Mouse (Mus musculus) heart, embryonic 12.5 days (tissue): Measurements from ENCODE around the gene Asap3. TPM values are rescaled to one million over a fixed set of nuclear protein-coding genes. Genes with fewer than 3 reads are reported as not detected.

Source experiments
- ATAC-seq: fragments of 200-750 bp; cut with Nextera tagmentation; 2 replicates; pipeline ENCODE4 v1.8.0; 2017; ENCODE audit warnings: moderate TSS enrichment, moderate library complexity; ENCODE audit not compliant: insufficient number of reproducible peaks, low FRiP score
- H3K27ac ChIP-seq: fragments of 300-500 bp; sonication (generic); 2 replicates; pipeline ENCODE4 v1.5.1; 2016; ENCODE audit warnings: mild to moderate bottlenecking, moderate library complexity; ENCODE audit not compliant: poor library complexity, severe bottlenecking
- H3K27me3 ChIP-seq: fragments of 300-500 bp; sonication (generic); replicated peaks from 2 replicates; pipeline ENCODE4 v1.6.1; 2016; ENCODE audit warnings: mild to moderate bottlenecking, moderate library complexity
- H3K36me3 ChIP-seq: fragments of 300-500 bp; sonication (generic); 2 replicates; pipeline ENCODE4 v1.6.1; 2016; ENCODE audit warnings: mild to moderate bottlenecking, moderate library complexity
- H3K4me1 ChIP-seq: fragments of 300-500 bp; sonication (generic); replicated peaks from 2 replicates; pipeline ENCODE4 v1.6.1; 2016; ENCODE audit warnings: mild to moderate bottlenecking
- H3K4me2 ChIP-seq: fragments of 300-500 bp; sonication (generic); 2 replicates; pipeline ENCODE4 v1.6.1; 2016; ENCODE audit warnings: mild to moderate bottlenecking, moderate library complexity
- H3K4me3 ChIP-seq: fragments of 300-500 bp; sonication (generic); 2 replicates; pipeline ENCODE4 v1.5.1; 2016; ENCODE audit warnings: mild to moderate bottlenecking
- H3K9ac ChIP-seq: fragments of 300-500 bp; sonication (generic); 2 replicates; pipeline ENCODE4 v1.6.1; 2016; ENCODE audit warnings: mild to moderate bottlenecking, moderate library complexity
- H3K9me3 ChIP-seq: fragments of 300-500 bp; sonication (generic); replicated peaks from 2 replicates; pipeline ENCODE4 v1.6.1; 2016; ENCODE audit warnings: mild to moderate bottlenecking, moderate library complexity
- WGBS: fragments of 180-500 bp; shearing (Covaris S2); methylation state at CpG from one replicate; pipeline ENCODE4 v1.1.7; 2016; 5-methylcytosine and 5-hydroxymethylcytosine counted together
- polyA plus RNA-seq: library from polyadenylated mRNA; unstranded; fragments of >200 nt; fragmentation: Nextera tagmentation; extraction: Ambion mirVana; gene quantifications from 2 replicates; pipeline ENCODE4 v1.2.1, GENCODE M21; 2016

The Asap3 gene
- polyA plus RNA-seq, 1 experiment from 2014 or later = 2.9 TPM

DNA sequence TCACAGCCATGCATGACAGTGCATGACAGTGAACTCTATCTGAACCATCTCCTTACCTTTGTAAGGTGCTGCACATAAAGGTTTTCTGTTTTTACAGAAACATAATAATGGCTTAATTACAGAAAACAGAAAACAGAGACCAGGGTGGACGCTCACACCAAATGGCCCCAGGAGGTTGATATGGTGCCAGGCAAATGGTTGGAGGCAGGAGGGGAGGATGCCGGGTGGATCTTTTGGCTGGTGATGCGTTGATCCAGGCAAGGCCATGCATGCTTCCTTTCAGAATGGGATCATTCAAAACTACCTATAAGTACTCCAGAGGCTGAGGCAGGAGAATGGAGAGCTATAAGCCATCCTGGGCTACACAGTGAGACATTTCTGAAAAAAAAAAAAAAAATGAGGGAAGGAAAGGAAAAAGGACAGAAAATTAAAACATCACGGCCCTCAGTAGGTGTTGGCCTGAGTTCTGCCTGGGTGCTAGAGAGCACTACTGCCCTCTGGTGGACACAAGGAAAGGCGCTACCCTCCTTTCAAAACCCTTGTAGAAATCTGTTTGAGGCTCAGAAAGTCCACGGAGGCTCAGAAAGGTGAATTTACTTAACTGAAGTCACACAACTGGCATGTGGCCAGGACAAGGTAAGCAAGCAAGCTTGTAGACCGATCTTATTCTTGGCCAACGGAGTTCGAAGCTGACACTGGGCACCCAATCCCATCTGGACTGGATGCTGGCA lies 6.4 kb upstream of the Asap3 start:
- 26% methylated on average over 9 of the region's 9 CpGs for WGBS
- ATAC-seq = no peak

DNA sequence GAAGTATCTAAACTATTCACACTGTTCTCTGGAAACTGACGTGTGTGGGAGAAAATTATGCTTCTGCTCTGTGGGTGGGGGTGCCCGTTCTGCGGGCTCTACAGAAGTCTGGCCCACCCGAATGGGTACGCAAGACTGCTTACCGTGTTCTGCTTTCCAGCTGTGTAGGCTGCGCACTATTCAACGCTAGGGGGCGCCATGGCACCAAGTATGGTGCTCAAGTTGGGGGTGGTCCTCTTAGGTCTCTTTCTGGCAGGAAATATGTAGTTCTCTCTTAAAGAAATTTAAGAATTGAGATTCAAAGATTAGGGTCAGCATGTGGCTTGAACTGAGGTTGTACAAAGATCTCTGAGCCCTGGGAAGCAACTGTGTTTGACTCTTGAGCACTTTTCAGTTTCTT lies 3.7 kb upstream of the Asap3 start:
- no peak overlapping the region for H3K9ac ChIP-seq
- H3K27ac ChIP-seq = no peak overlapping the region
- WGBS = 5% methylated on average over 9 of the region's 9 CpGs
- no peak for ATAC-seq
- H3K9me3 ChIP-seq = no peaks in the 10 kb centered on the region
- H3K36me3 ChIP-seq = no peaks in the 10 kb centered on the region
- no peak overlapping the region for H3K4me2 ChIP-seq
- H3K4me3 ChIP-seq = no peak overlapping the region
- peaks cover 12% of the 10 kb centered on the region for H3K4me1 ChIP-seq
- H3K27me3 ChIP-seq = peaks cover 23% of the 10 kb centered on the region; the same call in 1 of the 2 replicates

More for the DNA sequence above, 6.4 kb upstream of the Asap3 start:
- Histone ChIP-seq H3K36me3 (no peaks in the 10 kb centered on the region), H3K9ac (no peak overlapping the region), H3K27ac (no peak overlapping the region), H3K4me2 (no peak overlapping the region), H3K27me3 (peaks cover 23% of the 10 kb centered on the region; the same call in 1 of the 2 replicates), H3K9me3 (no peaks in the 10 kb centered on the region), H3K4me3 (no peak overlapping the region), H3K4me1 (peaks cover 10% of the 10 kb centered on the region)

DNA sequence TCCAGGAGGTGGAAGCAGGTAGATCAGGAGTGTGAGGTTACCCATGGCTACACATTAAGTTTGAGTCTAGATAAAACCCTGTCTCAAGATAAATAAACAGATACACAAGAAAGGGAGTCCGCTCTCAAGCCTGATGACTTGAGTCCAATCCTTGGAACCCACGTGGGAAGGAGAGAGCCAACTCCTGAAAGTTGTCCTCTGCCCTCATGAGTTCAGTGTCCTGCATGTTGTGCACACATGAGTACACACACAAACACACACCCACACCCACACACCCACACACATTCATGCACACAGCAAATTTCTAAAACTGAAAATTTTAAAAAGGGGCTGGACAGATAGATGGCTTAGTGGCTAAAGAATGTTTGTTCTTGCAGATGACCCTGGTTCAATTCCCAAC lies 1.4 kb upstream of the Asap3 start:
- H3K4me1 ChIP-seq = peaks cover 19% of the 10 kb centered on the region
- no peak for ATAC-seq
- 73% methylated on average over 2 of the region's 2 CpGs for WGBS

DNA sequence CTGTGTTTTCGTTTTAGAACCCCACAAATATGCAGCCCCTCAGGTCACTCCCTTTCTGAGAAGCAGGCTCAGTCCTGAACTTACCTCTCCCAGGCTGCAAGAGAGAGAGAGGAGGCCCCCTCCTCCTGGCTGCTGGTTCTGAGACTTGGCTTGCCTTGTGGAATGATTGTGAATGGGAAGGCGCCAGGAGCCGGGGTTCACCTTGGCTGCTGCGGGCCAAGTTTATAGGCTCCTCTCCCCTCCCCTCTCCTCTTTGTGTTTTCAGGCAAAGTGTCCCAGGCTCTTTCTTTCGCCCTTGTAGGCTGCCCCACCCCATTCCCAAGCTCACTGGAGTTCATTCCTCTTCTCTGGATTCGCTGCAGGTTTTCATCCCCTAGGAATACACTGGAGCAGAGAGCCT lies 778 bp downstream of the Asap3 start:
- Histone ChIP-seq H3K4me2 (peak overlapping the region; percentile 97), H3K4me3 (peak overlapping the region; percentile 67), H3K27me3 (peaks cover 20% of the 10 kb centered on the region; the same call in 1 of the 2 replicates), H3K4me1 (peaks cover 19% of the 10 kb centered on the region), H3K27ac (no peak overlapping the region), H3K9ac (peak overlapping the region; percentile 79), H3K36me3 (no peaks in the 10 kb centered on the region), H3K9me3 (no peaks in the 10 kb centered on the region)
- no peak for ATAC-seq
- WGBS = 11% methylated on average over 6 of the region's 6 CpGs

More for the DNA sequence above, 1.4 kb upstream of the Asap3 start:
- H3K27ac ChIP-seq = no peak overlapping the region
- H3K27me3 ChIP-seq = peaks cover 31% of the 10 kb centered on the region; the same call in 1 of the 2 replicates
- H3K36me3 ChIP-seq = no peaks in the 10 kb centered on the region
- no peak overlapping the region for H3K4me2 ChIP-seq
- H3K9me3 ChIP-seq = no peaks in the 10 kb centered on the region
- H3K4me3 ChIP-seq = no peak overlapping the region
- H3K9ac ChIP-seq = no peak overlapping the region

DNA sequence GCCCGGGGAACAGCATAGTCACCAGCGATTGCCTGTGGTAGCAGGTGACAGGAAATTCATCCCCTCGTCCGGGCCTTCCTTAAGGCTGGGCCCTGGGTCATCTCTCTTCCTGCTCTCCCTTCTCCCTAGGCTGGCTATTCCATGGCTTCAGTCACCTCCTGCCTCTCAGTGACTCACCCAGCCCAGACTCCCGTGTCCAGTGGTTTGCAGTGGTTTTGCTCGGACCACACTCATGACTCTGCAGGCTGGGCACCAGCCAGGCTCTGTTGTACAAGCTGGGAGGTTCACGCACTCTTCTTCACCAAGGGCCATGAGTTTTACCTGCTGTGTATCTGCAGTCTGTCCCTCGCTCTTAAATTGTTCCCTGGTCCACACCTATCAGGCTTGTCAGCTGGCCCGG lies 4.8 kb downstream of the Asap3 start:
- WGBS = 70% methylated on average over 9 of the region's 9 CpGs
- no peak overlapping the region for H3K4me2 ChIP-seq
- H3K36me3 ChIP-seq = no peaks in the 10 kb centered on the region
- no peak for ATAC-seq
- no peak overlapping the region for H3K9ac ChIP-seq
- no peaks in the 10 kb centered on the region for H3K9me3 ChIP-seq
- H3K27me3 ChIP-seq = 0 out of 2 replicates have a peak, but pooled peaks cover 8% of the 10 kb centered on the region
- H3K4me3 ChIP-seq = no peak overlapping the region
- no peak overlapping the region for H3K27ac ChIP-seq
- peaks cover 26% of the 10 kb centered on the region for H3K4me1 ChIP-seq

DNA sequence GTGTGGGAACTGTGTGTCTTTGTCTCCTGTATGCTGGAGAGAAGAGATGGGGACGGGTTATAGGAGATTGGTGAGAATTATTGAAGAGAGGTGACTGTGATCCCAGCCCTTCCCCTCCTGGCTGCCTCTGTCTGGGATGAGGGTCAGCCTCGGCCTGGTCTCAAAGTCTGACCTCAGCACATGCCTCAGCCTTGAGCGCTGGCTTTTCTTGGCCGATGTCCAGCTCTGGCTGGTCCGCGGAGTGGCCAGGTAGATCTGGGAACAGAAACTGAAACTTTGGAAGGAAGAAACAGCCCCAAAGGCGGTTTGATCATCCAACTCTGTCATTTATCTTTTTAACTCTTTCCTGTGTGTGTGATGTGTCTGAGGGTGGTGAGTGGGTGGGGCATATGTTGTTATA lies 7.5 kb downstream of the Asap3 start:
- H3K4me2 ChIP-seq = no peak overlapping the region
- WGBS = 55% methylated on average over 7 of the region's 7 CpGs

DNA sequence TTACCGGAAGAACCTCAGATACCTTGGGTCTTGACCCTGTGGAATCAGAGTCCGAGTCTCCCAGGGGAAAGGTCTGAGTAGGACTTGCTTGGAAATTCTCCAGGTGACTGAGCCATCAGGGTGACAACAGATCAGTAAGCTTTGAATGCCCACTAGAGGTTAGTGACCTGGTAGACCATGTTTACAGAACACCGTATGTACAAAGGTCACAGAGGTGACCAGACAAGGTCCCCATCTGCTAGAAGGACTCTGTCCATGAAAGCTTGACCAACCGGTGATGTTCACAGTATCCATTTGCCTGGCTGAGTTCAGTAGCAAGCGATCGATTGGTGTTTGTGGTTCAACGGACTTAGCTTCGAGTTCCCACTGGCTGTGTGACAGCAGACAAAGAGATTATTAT lies 8.7 kb downstream of the Asap3 start:
- H3K27me3 ChIP-seq = peaks cover 7% of the 10 kb centered on the region
- no peak for ATAC-seq
- H3K36me3 ChIP-seq = no peaks in the 10 kb centered on the region
- no peak overlapping the region for H3K9ac ChIP-seq
- no peaks in the 10 kb centered on the region for H3K9me3 ChIP-seq
- H3K27ac ChIP-seq = no peak overlapping the region
- no peak overlapping the region for H3K4me3 ChIP-seq
- WGBS = 87% methylated on average over 8 of the region's 8 CpGs
- no peak overlapping the region for H3K4me2 ChIP-seq
- peaks cover 30% of the 10 kb centered on the region for H3K4me1 ChIP-seq

More for the DNA sequence above, 7.5 kb downstream of the Asap3 start:
- Histone ChIP-seq H3K27me3 (peaks cover under 1% of the 10 kb centered on the region; the same call in 1 of the 2 replicates), H3K4me3 (no peak overlapping the region), H3K4me1 (peaks cover 24% of the 10 kb centered on the region), H3K27ac (no peak overlapping the region), H3K9me3 (no peaks in the 10 kb centered on the region), H3K9ac (no peak overlapping the region), H3K36me3 (no peaks in the 10 kb centered on the region)
- no peak for ATAC-seq

DNA sequence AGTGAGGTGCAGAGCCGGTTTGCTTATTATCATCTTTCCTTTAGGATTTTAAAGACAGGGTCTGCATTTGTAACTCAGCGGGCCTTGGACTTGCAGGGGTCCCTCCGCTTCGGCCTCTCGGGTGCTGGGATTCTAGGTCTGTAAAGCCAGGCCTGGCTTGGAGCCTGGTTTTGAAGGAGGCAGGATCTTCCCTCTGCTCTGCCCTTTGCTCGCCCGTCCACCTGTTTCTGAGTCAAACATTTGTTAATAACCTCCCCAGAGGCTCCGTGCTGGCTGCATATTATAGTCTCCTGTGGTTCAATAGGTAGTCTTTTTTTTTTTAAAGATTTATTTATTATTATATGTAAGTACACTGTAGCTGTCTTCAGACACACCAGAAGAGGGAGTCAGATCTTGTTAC lies 9.4 kb downstream of the Asap3 start:
- Histone ChIP-seq H3K36me3 (no peaks in the 10 kb centered on the region), H3K9me3 (no peaks in the 10 kb centered on the region), H3K4me1 (peaks cover 36% of the 10 kb centered on the region), H3K4me3 (no peak overlapping the region), H3K9ac (no peak overlapping the region), H3K27ac (no peak overlapping the region), H3K27me3 (peaks cover 11% of the 10 kb centered on the region), H3K4me2 (no peak overlapping the region)
- WGBS = 88% methylated on average over 8 of the region's 8 CpGs
- no peak for ATAC-seq

DNA sequence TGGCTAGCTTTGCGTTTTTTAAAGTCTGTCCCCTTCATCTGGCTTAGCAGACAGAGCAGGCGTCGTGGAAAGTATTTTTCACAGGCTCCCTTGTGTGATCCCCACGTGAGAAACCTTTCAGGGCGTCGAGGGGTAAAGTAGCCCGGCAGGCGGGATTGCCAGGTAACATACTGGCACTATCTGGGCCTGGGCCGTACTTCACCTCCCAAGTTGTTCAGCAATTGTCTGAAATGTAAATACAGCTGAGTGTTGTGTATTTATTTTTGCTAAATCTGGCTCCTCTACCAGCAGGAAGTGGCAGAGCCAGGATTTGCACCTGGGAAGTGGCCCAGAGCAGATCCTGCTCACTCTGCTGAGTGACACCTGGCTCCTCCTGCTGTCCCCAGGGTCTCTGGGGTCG lies 10.9 kb downstream of the Asap3 start:
- ATAC-seq = no peak
- H3K27ac ChIP-seq = no peak overlapping the region
- H3K27me3 ChIP-seq = peaks cover 18% of the 10 kb centered on the region
- 62% methylated on average over 10 of the region's 10 CpGs for WGBS
- H3K4me1 ChIP-seq = peaks cover 36% of the 10 kb centered on the region
- H3K9ac ChIP-seq = no peak overlapping the region
- H3K4me2 ChIP-seq = no peak overlapping the region
- no peaks in the 10 kb centered on the region for H3K9me3 ChIP-seq
- H3K4me3 ChIP-seq = no peak overlapping the region
- no peaks in the 10 kb centered on the region for H3K36me3 ChIP-seq

DNA sequence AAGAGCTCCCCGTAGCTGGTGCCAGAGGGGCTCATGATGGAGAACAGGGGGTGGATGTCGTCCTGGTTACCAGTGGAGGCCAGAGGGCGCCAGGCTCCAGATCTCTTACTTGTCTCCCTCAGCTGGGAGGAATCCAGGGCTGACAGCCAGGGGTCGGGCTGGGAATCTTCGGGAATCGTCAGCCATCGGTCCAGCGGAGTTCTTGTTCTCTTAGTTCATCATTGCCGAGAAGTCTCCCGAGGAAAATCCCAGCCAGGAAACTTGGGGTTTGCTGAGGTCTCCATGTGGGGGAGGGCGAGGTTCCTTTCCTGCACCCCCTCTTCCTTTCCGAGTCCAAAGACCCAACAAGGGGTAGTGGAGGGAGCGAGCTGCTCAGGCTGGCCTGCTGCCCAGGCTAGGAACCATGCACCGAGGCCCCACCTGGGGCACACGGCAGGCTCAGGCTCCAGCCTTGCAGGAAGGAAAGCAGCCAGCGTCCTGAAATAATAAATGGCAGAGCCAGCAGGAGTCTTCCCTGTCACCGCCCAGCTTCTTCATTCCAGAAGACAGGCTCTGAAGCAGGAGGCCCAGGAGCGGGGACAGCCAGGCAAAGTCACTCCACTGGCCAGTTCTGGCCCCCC lies 12.5 kb downstream of the Asap3 start:
- H3K27me3 ChIP-seq = peaks cover 18% of the 10 kb centered on the region
- peak overlapping the region; percentile 47; the same call in 1 of the 2 replicates for H3K27ac ChIP-seq

DNA sequence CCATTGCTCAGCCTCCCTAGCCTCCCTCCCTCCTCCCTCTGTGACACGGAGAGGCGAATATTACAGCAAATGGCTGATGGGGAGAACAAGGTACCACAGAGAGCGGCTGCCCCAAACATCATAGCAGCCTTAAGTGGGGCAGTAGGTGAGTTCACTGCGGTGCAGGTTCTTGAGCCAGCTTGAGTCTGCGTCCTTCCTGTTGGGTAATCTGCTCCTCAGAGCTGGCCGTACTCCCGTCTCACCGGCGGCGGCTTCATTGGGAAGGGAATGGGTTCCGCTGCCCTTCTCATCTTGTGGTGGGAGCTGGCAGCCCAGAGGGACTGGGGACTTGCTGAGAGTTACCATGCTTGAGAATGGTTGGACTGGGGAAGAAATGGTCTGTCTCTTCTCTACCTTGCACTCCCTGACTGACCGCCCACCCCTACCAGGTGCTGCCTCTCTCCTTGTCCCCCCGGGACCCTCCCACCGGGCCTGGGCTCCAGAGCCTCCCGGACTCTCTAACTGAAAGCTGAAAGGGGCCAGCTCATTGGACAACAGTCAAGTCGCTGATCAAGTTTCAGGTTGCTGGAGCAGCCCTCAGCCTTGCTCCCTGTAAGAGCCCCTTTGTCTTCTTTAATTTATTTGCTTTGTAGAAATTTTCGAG lies 14.1 kb downstream of the Asap3 start:
- no peak overlapping the region for H3K27ac ChIP-seq
- H3K4me3 ChIP-seq = peak overlapping the region; percentile 20
- H3K9ac ChIP-seq = no peak overlapping the region
- ATAC-seq = no peak
- H3K27me3 ChIP-seq = peaks cover 18% of the 10 kb centered on the region
- 7% methylated on average over 17 of the region's 17 CpGs for WGBS
- H3K9me3 ChIP-seq = no peaks in the 10 kb centered on the region
- H3K4me1 ChIP-seq = peaks cover 29% of the 10 kb centered on the region
- H3K4me2 ChIP-seq = peak overlapping the region; percentile 57
- no peaks in the 10 kb centered on the region for H3K36me3 ChIP-seq

More for the DNA sequence above, 12.5 kb downstream of the Asap3 start:
- H3K36me3 ChIP-seq = no peaks in the 10 kb centered on the region
- peak overlapping the region; percentile 38; the same call in 1 of the 2 replicates for H3K9ac ChIP-seq
- peak; percentile 38; the same call in 1 of the 2 replicates for ATAC-seq
- H3K4me3 ChIP-seq = peak overlapping the region; percentile 18; the same call in 1 of the 2 replicates
- peaks cover 28% of the 10 kb centered on the region for H3K4me1 ChIP-seq
- 8% methylated on average over 18 of the region's 18 CpGs for WGBS
- peak overlapping the region; percentile 61 for H3K4me2 ChIP-seq
- no peaks in the 10 kb centered on the region for H3K9me3 ChIP-seq
